Mouse (Mus musculus) liver, embryonic 11.5 days (tissue): ENCODE data around the gene Hrc. TPM values are rescaled to one million over a fixed set of nuclear protein-coding genes. Genes with fewer than 3 reads are reported as not detected.

Source experiments
- ATAC-seq: fragments of 200-750 bp; cut with Nextera tagmentation; replicated peaks from 2 replicates; pipeline ENCODE4 v1.8.0; 2017; ENCODE audit warnings: moderate number of reproducible peaks, mild to moderate bottlenecking, moderate TSS enrichment, moderate library complexity; ENCODE audit not compliant: low FRiP score
- DNase-seq: peaks from one replicate; pipeline ENCODE4 v3.0.0-alpha.2; 2017; ENCODE audit warnings: low spot score
- H3K27ac ChIP-seq: fragments of 300-500 bp; sonication (generic); 2 replicates; pipeline ENCODE4 v1.5.1; 2014; ENCODE audit warnings: mild to moderate bottlenecking, low read depth, low read length, control low read depth
- H3K27me3 ChIP-seq: fragments of 300-500 bp; sonication (generic); replicated peaks from 2 replicates; pipeline ENCODE4 v1.6.1; 2014; ENCODE audit warnings: low read length, mixed read lengths; ENCODE audit not compliant: control insufficient read depth, insufficient read depth
- H3K36me3 ChIP-seq: fragments of 300-500 bp; sonication (generic); 2 replicates; pipeline ENCODE4 v1.6.1; 2014; ENCODE audit warnings: mild to moderate bottlenecking, low read length, moderate library complexity, mixed read lengths; ENCODE audit not compliant: control insufficient read depth, insufficient read depth
- H3K4me1 ChIP-seq: fragments of 300-500 bp; sonication (generic); replicated peaks from 2 replicates; pipeline ENCODE4 v1.6.1; 2014; ENCODE audit warnings: low read length, mixed read lengths; ENCODE audit not compliant: control insufficient read depth, insufficient read depth
- H3K4me2 ChIP-seq: fragments of 300-500 bp; sonication (generic); 2 replicates; pipeline ENCODE4 v1.6.1; 2014; ENCODE audit warnings: mild to moderate bottlenecking, control low read depth, moderate library complexity
- H3K4me3 ChIP-seq: fragments of 300-500 bp; sonication (generic); 2 replicates; pipeline ENCODE4 v1.5.1; 2014; ENCODE audit warnings: low read depth, low read length, control low read depth
- H3K9ac ChIP-seq: fragments of 300-500 bp; sonication (generic); 2 replicates; pipeline ENCODE4 v1.6.1; 2014; ENCODE audit warnings: low read depth, low read length, control low read depth
- H3K9me3 ChIP-seq: fragments of 300-500 bp; sonication (generic); 2 replicates; pipeline ENCODE4 v1.6.1; 2016; ENCODE audit warnings: low read length, inconsistent platforms, mixed read lengths; ENCODE audit not compliant: control insufficient read depth
- WGBS: fragments of 180-500 bp; shearing (Covaris S2); extraction: QIAGEN DNeasy Blood & Tissue Kit; methylation state at CpG from one replicate; pipeline ENCODE4 v1.1.7; 2014; 5-methylcytosine and 5-hydroxymethylcytosine counted together
- polyA plus RNA-seq: library from polyadenylated mRNA; unstranded; fragments of >200 nt; fragmentation: Nextera tagmentation; extraction: Ambion mirVana; gene quantifications from 2 replicates; pipeline ENCODE4 v1.2.1, GENCODE M21; 2014

The Hrc gene
- polyA plus RNA-seq, 1 experiment from 2014 or later, result 0.30 TPM

- no peak overlapping the region for H3K9ac ChIP-seq
- 52% methylated on average over 15 of the region's 15 CpGs for WGBS
- no peaks in the 10 kb centered on the region; the same call in 1 of the 2 replicates for H3K27me3 ChIP-seq
- ATAC-seq (no peak), DNase-seq (no peak)
- no peaks in the 10 kb centered on the region for H3K9me3 ChIP-seq
- 0 out of 2 replicates have a peak, but pooled peaks cover 2% of the 10 kb centered on the region for H3K4me1 ChIP-seq
- H3K4me2 ChIP-seq, result 0 out of 2 replicates have a peak overlapping the region, but pooled peaks have one; percentile 12
- no peak overlapping the region for H3K4me3 ChIP-seq
- H3K36me3 ChIP-seq, result no peaks in the 10 kb centered on the region
- H3K27ac ChIP-seq, result no peak overlapping the region
Observed at GRCm38 (mm10) chr7:45308551-45309240, 26.4 kb upstream of the Hrc start.

DNA sequence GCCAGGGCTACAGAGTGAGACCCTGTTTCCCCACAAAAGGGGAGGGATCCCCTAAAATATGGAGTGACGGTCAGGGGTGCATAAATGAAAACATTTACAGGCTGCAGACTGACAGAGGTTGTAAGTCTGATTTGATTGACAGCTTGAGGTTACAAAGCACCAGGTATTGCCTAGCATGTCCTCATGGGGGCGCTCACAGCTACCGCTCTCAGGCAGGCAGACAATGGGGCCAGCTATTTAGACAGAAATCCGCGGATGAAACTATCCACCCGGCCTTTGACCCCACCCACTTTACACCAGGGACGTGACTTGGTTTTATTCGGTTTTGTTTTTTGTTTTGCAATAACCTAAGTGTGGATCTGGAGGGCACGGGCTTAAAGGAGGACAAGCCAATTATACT, 25.6 kb upstream of the Hrc start:
- Histone ChIP-seq H3K9me3 (no peaks in the 10 kb centered on the region), H3K9ac (no peak overlapping the region), H3K4me3 (no peak overlapping the region), H3K27ac (no peak overlapping the region), H3K27me3 (no peaks in the 10 kb centered on the region; the same call in 1 of the 2 replicates), H3K36me3 (no peaks in the 10 kb centered on the region; the same call in 1 of the 2 replicates), H3K4me2 (no peak overlapping the region), H3K4me1 (0 out of 2 replicates have a peak, but pooled peaks cover 2% of the 10 kb centered on the region)
- no peak for DNase-seq
- WGBS, result 14% methylated on average over 9 of the region's 9 CpGs
- no peak for ATAC-seq

GRCm38 (mm10) chr7:45312023-45312422, 23.1 kb upstream of the Hrc start:
- Histone ChIP-seq H3K9ac (no peak overlapping the region), H3K27ac (no peak overlapping the region), H3K4me3 (no peak overlapping the region), H3K36me3 (no peaks in the 10 kb centered on the region; the same call in 1 of the 2 replicates), H3K9me3 (no peaks in the 10 kb centered on the region), H3K4me2 (no peak overlapping the region), H3K27me3 (no peaks in the 10 kb centered on the region), H3K4me1 (0 out of 2 replicates have a peak, but pooled peaks cover 2% of the 10 kb centered on the region)
- WGBS, result 44% methylated on average over 8 of the region's 8 CpGs
- no peak for DNase-seq
- no peak for ATAC-seq

GRCm38 (mm10) chr7:45312686-45313453, 22.2 kb upstream of the Hrc start:
- no peak for ATAC-seq
- H3K36me3 ChIP-seq, result no peaks in the 10 kb centered on the region; the same call in 1 of the 2 replicates
- no peak overlapping the region for H3K27ac ChIP-seq
- H3K27me3 ChIP-seq, result no peaks in the 10 kb centered on the region
- 0 out of 2 replicates have a peak, but pooled peaks cover 2% of the 10 kb centered on the region for H3K4me1 ChIP-seq
- 49% methylated on average over 10 of the region's 10 CpGs for WGBS
- DNase-seq, result no peak
- no peak overlapping the region for H3K4me3 ChIP-seq
- H3K9me3 ChIP-seq, result no peaks in the 10 kb centered on the region
- H3K9ac ChIP-seq, result no peak overlapping the region
- no peak overlapping the region for H3K4me2 ChIP-seq

DNA sequence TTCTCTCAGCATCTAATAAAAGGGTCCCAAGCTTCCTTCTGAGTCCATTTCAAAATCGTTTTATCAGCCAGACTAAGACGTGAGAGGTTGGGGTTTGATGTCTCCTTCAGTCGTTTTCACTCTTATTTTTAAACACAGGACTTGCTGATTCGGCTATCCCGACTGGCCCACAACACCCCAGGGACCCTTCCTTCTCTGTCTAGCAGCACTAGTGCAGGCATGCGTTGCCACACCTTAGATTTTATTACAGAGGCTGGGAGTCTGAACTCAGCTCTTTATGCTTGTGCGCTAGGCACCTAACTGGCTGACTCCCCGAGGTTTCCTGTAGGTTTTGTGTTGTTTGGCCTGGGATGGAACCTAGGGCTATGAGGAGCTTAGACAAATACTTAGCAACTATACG, 21.6 kb upstream of the Hrc start:
- 0 out of 2 replicates have a peak, but pooled peaks cover 2% of the 10 kb centered on the region for H3K4me1 ChIP-seq
- DNase-seq (no peak), ATAC-seq (no peak)
- H3K27me3 ChIP-seq, result no peaks in the 10 kb centered on the region
- H3K4me3 ChIP-seq, result no peak overlapping the region
- no peak overlapping the region for H3K27ac ChIP-seq
- H3K36me3 ChIP-seq, result no peaks in the 10 kb centered on the region; the same call in 1 of the 2 replicates
- H3K4me2 ChIP-seq, result no peak overlapping the region
- H3K9me3 ChIP-seq, result no peaks in the 10 kb centered on the region
- no peak overlapping the region for H3K9ac ChIP-seq
- 49% methylated on average over 9 of the region's 9 CpGs for WGBS

DNA sequence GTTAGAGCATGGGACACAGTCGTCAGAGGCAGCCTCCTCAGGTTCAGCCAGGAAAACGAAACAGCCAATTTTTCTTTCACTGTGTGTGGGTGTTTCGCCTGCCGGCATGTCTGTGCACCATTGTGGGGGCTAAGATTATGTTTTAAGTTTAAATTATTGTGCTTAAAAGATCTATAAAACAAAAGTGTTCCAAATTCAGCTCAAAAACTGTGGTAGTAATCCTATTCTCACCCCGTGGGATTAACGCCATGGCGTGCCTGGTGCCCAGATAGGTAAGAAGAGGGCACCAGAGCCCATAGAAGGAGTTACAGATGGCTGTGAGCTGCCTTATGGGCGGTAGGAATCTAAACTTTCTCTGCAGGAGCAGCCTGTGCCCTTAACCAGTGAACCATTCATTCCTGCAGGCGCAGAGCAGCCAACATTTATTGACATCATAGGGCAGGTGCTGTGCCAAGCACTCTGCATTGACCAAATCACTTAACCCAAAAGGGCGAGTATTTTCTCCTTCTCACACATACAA, 19.8 kb upstream of the Hrc start:
- Histone ChIP-seq H3K9me3 (no peaks in the 10 kb centered on the region), H3K36me3 (no peaks in the 10 kb centered on the region; the same call in 1 of the 2 replicates), H3K4me1 (no peaks in the 10 kb centered on the region), H3K9ac (no peak overlapping the region), H3K27ac (no peak overlapping the region), H3K4me2 (no peak overlapping the region), H3K4me3 (no peak overlapping the region), H3K27me3 (no peaks in the 10 kb centered on the region)
- ATAC-seq (no peak), DNase-seq (no peak)
- WGBS, result 84% methylated on average over 10 of the region's 10 CpGs

GRCm38 (mm10) chr7:45316536-45316935, 18.6 kb upstream of the Hrc start:
- ATAC-seq (no peak), DNase-seq (no peak)
- no peak overlapping the region for H3K4me2 ChIP-seq
- H3K4me1 ChIP-seq, result no peaks in the 10 kb centered on the region
- no peak overlapping the region for H3K4me3 ChIP-seq
- H3K27me3 ChIP-seq, result no peaks in the 10 kb centered on the region
- no peak overlapping the region for H3K9ac ChIP-seq
- H3K36me3 ChIP-seq, result no peaks in the 10 kb centered on the region; the same call in 1 of the 2 replicates
- H3K27ac ChIP-seq, result no peak overlapping the region
- H3K9me3 ChIP-seq, result no peaks in the 10 kb centered on the region
- 89% methylated on average over 14 of the region's 14 CpGs for WGBS

DNA sequence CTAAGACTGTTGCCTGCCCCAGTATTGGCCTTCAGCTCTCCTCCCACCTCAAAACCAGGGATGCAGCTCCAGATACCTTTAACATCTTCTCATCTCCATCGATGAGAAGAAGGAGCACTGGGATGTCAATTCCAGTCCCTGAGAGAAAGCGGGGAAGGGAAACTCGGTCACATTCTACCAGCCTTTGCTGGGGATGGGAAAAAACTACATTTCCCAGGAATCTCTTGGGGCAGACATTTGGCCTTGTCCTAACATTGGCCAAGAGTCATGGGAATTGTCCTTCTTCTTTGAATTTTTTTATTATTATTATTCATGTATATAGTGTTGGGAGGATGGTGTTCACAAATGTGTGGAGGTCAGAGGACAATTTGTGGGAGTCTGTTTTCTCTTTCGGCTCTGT, 12.8 kb upstream of the Hrc start:
- no peaks in the 10 kb centered on the region for H3K4me1 ChIP-seq
- WGBS, result 80% methylated on average over 4 of the region's 4 CpGs
- H3K36me3 ChIP-seq, result peaks cover 5% of the 10 kb centered on the region; the same call in 1 of the 2 replicates
- no peak for ATAC-seq
- H3K4me3 ChIP-seq, result no peak overlapping the region
- no peak overlapping the region for H3K4me2 ChIP-seq
- no peak overlapping the region for H3K9ac ChIP-seq
- H3K27me3 ChIP-seq, result no peaks in the 10 kb centered on the region
- no peak overlapping the region for H3K27ac ChIP-seq
- DNase-seq, result no peak
- no peaks in the 10 kb centered on the region for H3K9me3 ChIP-seq
